Mouse (Mus musculus) intestine, embryonic 16.5 days (tissue): ENCODE data around the gene Clmp. TPM values are rescaled to one million over a fixed set of nuclear protein-coding genes. Genes with fewer than 3 reads are reported as not detected.
A peak's percentile ranks its signal among the peaks of the same experiment; 100 is the strongest.

Experiments used
- ATAC-seq: fragments of 200-750 bp; cut with Nextera tagmentation; 2 replicates; pipeline ENCODE4 v1.8.0; 2017; ENCODE audit warnings: moderate TSS enrichment, moderate library complexity
- H3K27ac ChIP-seq: fragments of 300-500 bp; sonication (generic); 2 replicates; pipeline ENCODE4 v1.5.1; 2014; ENCODE audit warnings: mild to moderate bottlenecking, low read length
- H3K27me3 ChIP-seq: fragments of 300-500 bp; sonication (generic); replicated peaks from 2 replicates; pipeline ENCODE4 v1.6.1; 2014; ENCODE audit warnings: low read length, control low read depth, mixed read lengths; ENCODE audit not compliant: control insufficient read depth, insufficient read depth
- H3K36me3 ChIP-seq: fragments of 300-500 bp; sonication (generic); 2 replicates; pipeline ENCODE4 v1.6.1; 2014; ENCODE audit warnings: low read length, control low read depth; ENCODE audit not compliant: control insufficient read depth, insufficient read depth
- H3K4me1 ChIP-seq: fragments of 300-500 bp; sonication (generic); 2 replicates; pipeline ENCODE4 v1.6.1; 2014; ENCODE audit warnings: low read length, control low read depth, mixed read lengths; ENCODE audit not compliant: control insufficient read depth, insufficient read depth
- H3K4me2 ChIP-seq: fragments of 300-500 bp; sonication (generic); 2 replicates; pipeline ENCODE4 v1.6.1; 2014; ENCODE audit warnings: low read depth, low read length, control low read depth
- H3K4me3 ChIP-seq: fragments of 300-500 bp; sonication (generic); 2 replicates; pipeline ENCODE4 v1.5.1; 2014; ENCODE audit warnings: mild to moderate bottlenecking, low read length
- H3K9ac ChIP-seq: fragments of 300-500 bp; sonication (generic); 2 replicates; pipeline ENCODE4 v1.6.1; 2014; ENCODE audit warnings: low read depth, low read length
- H3K9me3 ChIP-seq: fragments of 300-500 bp; sonication (generic); 2 replicates; pipeline ENCODE4 v1.6.1; 2016; ENCODE audit warnings: low read length, control low read depth; ENCODE audit not compliant: control insufficient read depth
- WGBS: fragments of 180-500 bp; shearing (Covaris S2); extraction: QIAGEN DNeasy Blood & Tissue Kit; methylation state at CpG from one replicate; pipeline ENCODE4 v1.1.7; 2014; 5-methylcytosine and 5-hydroxymethylcytosine counted together
- polyA plus RNA-seq: library from polyadenylated mRNA; unstranded; fragments of >200 nt; fragmentation: Nextera tagmentation; extraction: Ambion mirVana; gene quantifications from 2 replicates; pipeline ENCODE4 v1.2.1, GENCODE M21; 2015

Clmp gene
- polyA plus RNA-seq, 1 experiment from 2014 or later, result 22.2 TPM

DNA sequence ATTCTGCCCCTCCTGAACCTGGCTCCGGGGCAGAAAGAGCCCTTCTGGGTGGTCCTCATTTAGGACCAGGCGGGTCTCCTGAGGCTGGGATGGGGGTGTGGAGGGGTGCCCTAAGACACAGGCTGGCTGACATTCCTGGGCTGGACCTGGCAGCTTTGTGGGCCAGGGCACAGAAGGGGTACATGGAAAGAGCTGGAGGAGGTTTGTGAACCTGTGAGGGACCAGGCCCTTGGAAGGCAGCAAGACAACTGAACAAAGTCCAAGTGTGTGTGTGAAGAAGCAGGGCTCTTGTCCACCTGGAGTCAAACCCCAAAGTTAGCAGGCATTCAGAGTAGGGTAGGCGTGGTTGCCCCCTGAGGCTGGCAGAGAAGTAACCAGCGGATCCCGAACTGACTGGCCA is 1.3 kb downstream of the Clmp start:
- Histone ChIP-seq H3K9me3 (no peaks in the 10 kb centered on the region), H3K9ac (peak overlapping the region; percentile 81), H3K4me1 (no peaks in the 10 kb centered on the region; the same call in 1 of the 2 replicates), H3K4me3 (peak overlapping the region; percentile 73), H3K27me3 (no peaks in the 10 kb centered on the region; the same call in 1 of the 2 replicates), H3K4me2 (peak overlapping the region; percentile 79), H3K27ac (peak overlapping the region; percentile 93; the same call in 1 of the 2 replicates), H3K36me3 (no peaks in the 10 kb centered on the region)
- 0 out of 2 replicates have a peak, but pooled peaks have one; percentile 10 for ATAC-seq
- WGBS, result 45% methylated on average over 5 of the region's 5 CpGs

- Histone ChIP-seq H3K4me1 (no peaks in the 10 kb centered on the region; the same call in 1 of the 2 replicates), H3K27me3 (no peaks in the 10 kb centered on the region; the same call in 1 of the 2 replicates), H3K4me3 (peak overlapping the region; percentile 73; the same call in 1 of the 2 replicates), H3K4me2 (peak overlapping the region; percentile 79), H3K9me3 (no peaks in the 10 kb centered on the region), H3K36me3 (no peaks in the 10 kb centered on the region), H3K9ac (no peak overlapping the region; the same call in 1 of the 2 replicates), H3K27ac (no peak overlapping the region)
- 49% methylated on average over 3 of the region's 3 CpGs for WGBS
- no peak for ATAC-seq
Measured at GRCm38 (mm10) chr9:40687553-40687952, 1.8 kb downstream of the Clmp start.

DNA sequence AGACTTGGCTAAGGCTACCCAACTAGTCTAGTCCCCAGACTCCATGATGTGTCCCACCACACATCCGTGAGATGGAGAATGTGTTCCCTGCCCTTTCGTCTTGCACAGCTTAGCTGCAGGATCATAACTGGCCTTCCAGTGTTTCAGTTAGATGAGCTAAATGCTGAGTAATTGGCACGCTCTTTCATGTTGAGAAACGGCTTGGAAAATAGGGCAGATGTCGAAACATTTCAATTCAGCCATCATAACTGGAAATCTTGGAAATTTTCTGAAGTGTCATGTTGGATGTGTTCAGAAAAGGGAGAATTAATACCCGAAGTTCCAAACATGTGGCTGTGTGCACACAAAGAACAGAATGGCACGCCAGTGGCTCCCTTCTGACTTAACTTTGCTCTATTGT is 4.7 kb downstream of the Clmp start:
- Histone ChIP-seq H3K4me1 (peaks cover 6% of the 10 kb centered on the region), H3K9ac (no peak overlapping the region), H3K4me3 (no peak overlapping the region), H3K9me3 (no peaks in the 10 kb centered on the region), H3K36me3 (no peaks in the 10 kb centered on the region), H3K4me2 (no peak overlapping the region), H3K27me3 (no peaks in the 10 kb centered on the region; the same call in 1 of the 2 replicates), H3K27ac (no peak overlapping the region)
- 91% methylated on average over 7 of the region's 7 CpGs for WGBS
- no peak for ATAC-seq

GRCm38 (mm10) chr9:40693026-40693425 is 7.3 kb downstream of the Clmp start:
- H3K27ac ChIP-seq, result no peak overlapping the region; the same call in 1 of the 2 replicates

GRCm38 (mm10) chr9:40693768-40694167 is 8.0 kb downstream of the Clmp start:
- no peak overlapping the region for H3K4me3 ChIP-seq
- 63% methylated on average over 5 of the region's 5 CpGs for WGBS
- no peaks in the 10 kb centered on the region for H3K36me3 ChIP-seq
- H3K27me3 ChIP-seq, result no peaks in the 10 kb centered on the region
- H3K9me3 ChIP-seq, result no peaks in the 10 kb centered on the region
- no peak overlapping the region for H3K4me2 ChIP-seq
- no peak overlapping the region; the same call in 1 of the 2 replicates for H3K27ac ChIP-seq
- H3K9ac ChIP-seq, result no peak overlapping the region
- no peak for ATAC-seq
- H3K4me1 ChIP-seq, result peaks cover 6% of the 10 kb centered on the region

More at GRCm38 (mm10) chr9:40693026-40693425, 7.3 kb downstream of the Clmp start:
- WGBS, result 42% methylated on average over 3 of the region's 3 CpGs
- Histone ChIP-seq H3K4me2 (no peak overlapping the region), H3K9ac (no peak overlapping the region), H3K9me3 (no peaks in the 10 kb centered on the region), H3K4me3 (no peak overlapping the region), H3K27me3 (no peaks in the 10 kb centered on the region), H3K36me3 (no peaks in the 10 kb centered on the region), H3K4me1 (peaks cover 6% of the 10 kb centered on the region)
- no peak for ATAC-seq

DNA sequence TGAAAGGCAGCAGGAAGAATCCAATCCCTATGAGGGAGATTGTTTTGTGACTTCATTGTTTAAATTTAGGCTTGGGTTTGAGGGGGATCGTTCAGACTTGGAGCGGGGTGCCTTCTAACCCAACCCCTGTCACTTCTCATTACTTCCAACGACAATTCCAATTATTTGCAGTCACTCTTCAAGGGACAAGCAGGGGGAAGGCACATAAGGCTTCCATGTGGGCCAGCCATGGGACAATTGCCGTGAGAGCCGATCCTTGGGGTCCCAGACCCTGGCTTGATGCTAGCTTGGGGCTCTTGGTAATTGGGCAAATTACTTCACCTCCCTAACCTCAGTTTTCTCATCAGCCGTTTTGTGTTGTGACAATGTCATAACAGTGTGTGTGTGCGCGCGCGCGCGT is 8.5 kb downstream of the Clmp start:
- H3K27ac ChIP-seq, result no peak overlapping the region
- WGBS, result 83% methylated on average over 12 of the region's 12 CpGs

DNA sequence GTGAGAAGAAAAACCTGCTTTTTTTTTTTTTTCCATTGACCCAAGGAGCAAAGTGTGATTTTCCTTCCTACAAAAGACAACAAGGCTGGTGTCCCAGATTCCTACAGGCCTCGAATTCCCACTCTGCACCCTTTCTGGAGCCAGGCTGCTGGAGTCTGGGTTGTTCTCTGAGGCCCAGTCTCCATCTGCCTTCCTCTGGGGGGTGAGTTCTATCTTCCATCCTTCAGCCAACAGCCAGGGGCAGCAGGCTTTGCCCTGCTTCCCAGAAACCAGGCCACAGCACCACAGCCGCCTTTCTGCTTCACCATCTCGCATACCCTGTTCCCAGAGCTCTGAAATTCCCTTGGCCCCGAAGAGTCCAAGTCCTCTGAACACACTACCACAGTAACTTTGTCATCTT is 10.3 kb downstream of the Clmp start:
- Histone ChIP-seq H3K4me1 (peaks cover 6% of the 10 kb centered on the region), H3K27me3 (no peaks in the 10 kb centered on the region), H3K9me3 (no peaks in the 10 kb centered on the region), H3K9ac (no peak overlapping the region), H3K27ac (no peak overlapping the region), H3K4me3 (no peak overlapping the region), H3K36me3 (no peaks in the 10 kb centered on the region), H3K4me2 (no peak overlapping the region)
- 90% methylated on average over 4 of the region's 4 CpGs for WGBS
- no peak for ATAC-seq

More for the DNA sequence above, 8.5 kb downstream of the Clmp start:
- Histone ChIP-seq H3K27me3 (no peaks in the 10 kb centered on the region), H3K4me1 (peaks cover 6% of the 10 kb centered on the region), H3K36me3 (no peaks in the 10 kb centered on the region), H3K4me2 (no peak overlapping the region), H3K4me3 (no peak overlapping the region), H3K9me3 (no peaks in the 10 kb centered on the region), H3K9ac (no peak overlapping the region)
- ATAC-seq, result no peak

DNA sequence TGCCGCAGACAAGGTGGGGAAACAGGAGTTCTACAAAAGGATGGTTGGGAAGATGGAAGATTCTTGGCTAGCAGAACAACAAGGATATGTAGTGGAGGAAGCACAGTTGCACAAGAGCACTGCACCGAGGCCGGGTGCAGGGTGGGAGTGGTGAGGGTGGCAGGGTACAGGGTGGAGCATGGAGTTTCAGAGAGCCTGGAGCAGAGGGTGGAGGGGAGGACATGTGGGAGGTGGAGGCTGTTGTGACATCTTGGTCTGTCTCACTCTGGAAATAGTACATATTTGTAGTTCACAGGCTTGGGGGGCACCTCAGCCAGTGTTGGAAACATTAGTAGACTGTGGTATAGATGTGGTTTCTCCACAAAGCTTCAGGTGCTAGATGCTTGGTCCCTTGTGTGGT is 13.4 kb downstream of the Clmp start:
- H3K9me3 ChIP-seq, result no peaks in the 10 kb centered on the region; the same call in 1 of the 2 replicates
- H3K4me2 ChIP-seq, result no peak overlapping the region
- H3K4me3 ChIP-seq, result no peak overlapping the region
- H3K4me1 ChIP-seq, result peaks cover 5% of the 10 kb centered on the region; the same call in 1 of the 2 replicates
- no peaks in the 10 kb centered on the region for H3K36me3 ChIP-seq
- no peaks in the 10 kb centered on the region for H3K27me3 ChIP-seq
- H3K27ac ChIP-seq, result no peak overlapping the region
- H3K9ac ChIP-seq, result no peak overlapping the region
- no peak for ATAC-seq
- 81% methylated on average over 3 of the region's 3 CpGs for WGBS

DNA sequence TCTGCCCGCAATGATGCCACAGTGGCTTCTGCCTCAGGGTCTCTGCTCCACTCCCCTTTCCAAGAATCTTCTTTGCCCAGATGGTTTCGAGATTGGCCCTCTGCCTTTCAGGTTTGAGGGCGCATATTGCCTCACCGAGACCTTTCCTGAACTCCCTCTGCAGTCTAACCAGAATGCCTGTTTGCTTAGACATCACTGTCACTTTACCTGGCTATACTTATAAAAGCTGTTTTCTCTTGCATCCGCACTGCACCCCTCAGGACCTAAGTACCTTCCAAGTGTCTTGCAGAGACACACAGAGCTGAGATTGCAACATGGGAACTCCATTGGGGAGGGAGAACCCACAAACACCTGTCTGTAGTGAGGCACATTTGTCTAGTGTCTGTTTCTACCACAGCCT is 14.5 kb downstream of the Clmp start:
- Histone ChIP-seq H3K4me3 (no peak overlapping the region), H3K27ac (no peak overlapping the region), H3K4me1 (no peaks in the 10 kb centered on the region), H3K9me3 (no peaks in the 10 kb centered on the region; the same call in 1 of the 2 replicates), H3K4me2 (no peak overlapping the region), H3K9ac (no peak overlapping the region), H3K36me3 (no peaks in the 10 kb centered on the region), H3K27me3 (no peaks in the 10 kb centered on the region)
- ATAC-seq, result no peak
- WGBS, result 77% methylated on average over 5 of the region's 5 CpGs
